Mouse (Mus musculus) frontal cortex, postnatal 14 days (tissue): Measurements from ENCODE around the gene AL731706.1.

ENCODE experiments used
- DNase-seq, 2 experiments: peaks; one replicate each; pipeline ENCODE4 v3.0.0; 2022; ENCODE audit warnings: low spot score in 2 of 2

Gene AL731706.1

GRCm38 (mm10) chr2:136835882-136836281 lies 55.3 kb downstream of the AL731706.1 start:
- DNase-seq = no peak

GRCm38 (mm10) chr2:136834715-136835075 lies 56.5 kb downstream of the AL731706.1 start:
- DNase-seq = no peak

- no peak for DNase-seq
Observed at GRCm38 (mm10) chr2:136833976-136834714, 57.0 kb downstream of the AL731706.1 start.

GRCm38 (mm10) chr2:136832936-136833335 lies 58.3 kb downstream of the AL731706.1 start:
- no peak for DNase-seq
